16 mouse cellular contexts compared by ENCODE assay signal in genomic region chr17:76817936-76818335, GRCm38 (mm10).
"Had no signal": no experiment of that assay in that cellular context is flagged by ENCODE, and none has a peak within 500 bp of the region (broad histone marks: within the 10 kb centered on the region; RNA-seq: fewer than 3 reads in every experiment).

No protein-coding gene starts in this region.

- H3K4me2 ChIP-seq: neural tube, embryonic 12.5 days; neural tube, embryonic 13.5 days; neural tube, embryonic 15.5 days; stomach, embryonic 15.5 days had no signal

- H3K9me3 ChIP-seq: neural tube, embryonic 12.5 days; neural tube, embryonic 13.5 days; neural tube, embryonic 15.5 days; stomach, embryonic 15.5 days had no signal

- H3K27ac ChIP-seq: neural tube, embryonic 12.5 days; neural tube, embryonic 13.5 days; neural tube, embryonic 15.5 days; stomach, embryonic 15.5 days; stomach, postnatal 0 days had no signal

- H3K9ac ChIP-seq: neural tube, embryonic 12.5 days; neural tube, embryonic 13.5 days; neural tube, embryonic 15.5 days; stomach, embryonic 15.5 days had no signal

- H3K4me1 ChIP-seq: neural tube, embryonic 12.5 days; neural tube, embryonic 13.5 days; neural tube, embryonic 15.5 days; stomach, embryonic 15.5 days had no signal

- H3K36me3 ChIP-seq: neural tube, embryonic 12.5 days; neural tube, embryonic 13.5 days; neural tube, embryonic 15.5 days; stomach, embryonic 15.5 days had no signal

- H3K27me3 ChIP-seq: neural tube, embryonic 12.5 days; neural tube, embryonic 13.5 days; neural tube, embryonic 15.5 days; stomach, embryonic 15.5 days had no signal

- H3K4me3 ChIP-seq: neural tube, embryonic 12.5 days; neural tube, embryonic 13.5 days; neural tube, embryonic 15.5 days; stomach, embryonic 15.5 days had no signal

- DNase-seq: right cerebral cortex, adult 18-20 months; right cerebral cortex, postnatal 14 days; right cerebral cortex, postnatal 25 days; right cerebral cortex, postnatal 4 days; spleen, adult 18-20 months; thymus, adult 18-20 months; thymus, adult 2 months; thymus, postnatal 14 days; thymus, postnatal 25 days; thymus, postnatal 36 days; thymus, postnatal 4 days had no signal
